ENCODE assay signal across 18 mouse cellular contexts in the genomic region with DNA sequence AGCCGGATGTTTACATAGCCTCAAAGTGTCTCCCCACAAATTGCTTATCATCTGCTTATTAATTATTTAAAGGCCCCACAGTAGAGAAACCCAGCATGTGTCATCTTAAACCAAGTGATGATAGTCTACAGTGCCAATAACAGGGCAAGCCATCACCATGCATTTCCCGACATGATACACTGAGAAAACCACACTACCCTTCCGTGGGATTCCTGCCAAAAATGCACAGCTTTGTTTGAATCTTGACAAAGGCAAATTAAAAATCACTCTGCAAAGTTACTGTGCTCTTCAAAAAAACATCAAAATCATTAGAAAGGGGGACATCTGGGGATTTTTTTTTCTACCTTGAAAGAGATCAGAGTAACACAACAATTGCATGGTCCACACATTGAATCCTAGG. TPM values are rescaled to one million over a fixed set of nuclear protein-coding genes. Genes with fewer than 3 reads are reported as not detected.
"Had no signal": no experiment of that assay in that cellular context is flagged by ENCODE, and none has a peak within 500 bp of the region (broad histone marks: within the 10 kb centered on the region; RNA-seq: fewer than 3 reads in every experiment).

No protein-coding gene starts in this region.

- H3K4me2 ChIP-seq: limb, embryonic 12.5 days; limb, embryonic 15.5 days; liver, embryonic 11.5 days; midbrain, embryonic 12.5 days had no signal

- DNase-seq: kidney, adult 18-20 months; kidney, adult 9 months; kidney, postnatal 14 days; kidney, postnatal 4 days; left cerebral cortex, postnatal 4 days; liver, postnatal 0 days; lung, postnatal 14 days; lung, postnatal 4 days; thymus, adult 2 months; thymus, postnatal 14 days had no signal

- H3K9ac ChIP-seq: limb, embryonic 12.5 days; limb, embryonic 15.5 days; liver, embryonic 14.5 days; liver, postnatal 0 days; midbrain, embryonic 12.5 days had no signal

- H3K27ac ChIP-seq: limb, embryonic 12.5 days; limb, embryonic 15.5 days; liver, embryonic 14.5 days; midbrain, embryonic 12.5 days; stomach, postnatal 0 days had no signal

- H3K27me3 ChIP-seq: limb, embryonic 12.5 days; limb, embryonic 15.5 days; midbrain, embryonic 12.5 days had no signal

- ATAC-seq: liver, postnatal 0 days; midbrain, embryonic 16.5 days had no signal

- H3K4me1 ChIP-seq: limb, embryonic 12.5 days; limb, embryonic 15.5 days; midbrain, embryonic 12.5 days had no signal

- H3K9me3 ChIP-seq: limb, embryonic 12.5 days; limb, embryonic 15.5 days; midbrain, embryonic 12.5 days had no signal

- H3K4me3 ChIP-seq: limb, embryonic 12.5 days; limb, embryonic 15.5 days; midbrain, embryonic 12.5 days had no signal

- H3K36me3 ChIP-seq: limb, embryonic 12.5 days; limb, embryonic 15.5 days; midbrain, embryonic 12.5 days had no signal

RNA-seq across cellular contexts. Expression of gene Epsti1, which starts 17.7 kb away (rescaled TPM):
- polyA plus RNA-seq: midbrain, embryonic 16.5 days; neural tube, embryonic 11.5 days had no signal
